Mouse (Mus musculus) lung, postnatal 14 days (tissue): ENCODE results near the gene B4galnt3.

Experiments used
- DNase-seq: peaks from one replicate; pipeline ENCODE4 v3.0.0; 2021

B4galnt3 gene

GRCm38 (mm10) chr6:120185012-120185730, 109.2 kb downstream of the B4galnt3 start:
- no peak for DNase-seq

- DNase-seq = no peak
Observed at GRCm38 (mm10) chr6:120183771-120184170, 110.6 kb downstream of the B4galnt3 start.

- DNase-seq = no peak
Observed at GRCm38 (mm10) chr6:120182160-120182559, 112.2 kb downstream of the B4galnt3 start.

DNA sequence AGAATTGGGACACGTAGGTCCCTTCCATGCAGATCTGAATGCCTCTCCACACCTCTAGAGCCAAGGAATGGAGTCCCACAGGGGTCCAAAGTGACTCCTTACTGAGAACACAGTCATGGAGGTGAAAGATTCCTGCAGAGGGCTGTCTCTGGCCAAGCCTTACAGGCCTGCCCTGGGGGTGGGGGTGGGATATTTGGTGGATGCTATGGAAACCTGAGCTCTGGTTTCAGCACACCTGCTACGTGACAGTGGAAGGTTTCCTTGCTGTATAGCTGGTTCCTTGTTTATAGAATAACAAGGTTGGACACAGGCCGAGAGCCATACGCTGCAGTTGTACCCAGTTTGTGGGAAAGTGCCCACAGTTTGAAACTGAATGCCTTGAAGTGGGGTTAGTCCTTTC, 113.9 kb downstream of the B4galnt3 start:
- no peak for DNase-seq

GRCm38 (mm10) chr6:120179756-120180206, 114.6 kb downstream of the B4galnt3 start:
- no peak for DNase-seq

DNA sequence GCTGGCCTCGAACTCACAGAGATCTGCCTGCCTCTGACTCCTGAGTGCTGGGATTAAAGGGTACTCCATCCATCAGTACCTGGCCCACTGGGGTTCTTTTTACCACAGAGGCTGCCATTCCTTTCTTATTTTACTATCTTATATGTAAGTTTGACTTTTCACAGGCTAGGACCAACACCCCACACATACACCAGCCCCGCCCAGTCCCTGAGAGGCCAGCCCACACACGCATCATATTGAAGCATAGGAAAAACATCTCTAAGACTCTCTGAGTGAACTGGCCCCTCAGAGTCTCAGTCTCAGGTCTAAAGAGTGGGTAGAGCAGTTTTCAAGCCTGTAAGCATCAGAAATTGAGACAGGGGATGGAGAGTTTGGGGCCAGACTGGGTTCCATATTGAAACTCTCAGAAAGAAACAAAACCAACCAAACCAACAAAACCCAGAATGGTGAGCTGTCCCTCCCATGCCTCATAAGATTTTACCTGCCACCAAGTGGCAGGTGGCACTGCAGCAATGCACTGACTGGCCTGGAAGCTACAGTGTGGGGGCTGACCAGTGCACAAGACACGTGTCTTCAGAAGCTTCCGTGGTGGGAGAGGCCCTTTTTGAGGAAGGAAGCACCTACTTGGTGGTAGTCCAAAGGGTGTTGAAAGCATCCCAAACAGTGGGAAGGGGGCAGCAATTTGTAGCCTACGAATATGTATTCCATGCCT, 115.2 kb downstream of the B4galnt3 start:
- no peak for DNase-seq

DNA sequence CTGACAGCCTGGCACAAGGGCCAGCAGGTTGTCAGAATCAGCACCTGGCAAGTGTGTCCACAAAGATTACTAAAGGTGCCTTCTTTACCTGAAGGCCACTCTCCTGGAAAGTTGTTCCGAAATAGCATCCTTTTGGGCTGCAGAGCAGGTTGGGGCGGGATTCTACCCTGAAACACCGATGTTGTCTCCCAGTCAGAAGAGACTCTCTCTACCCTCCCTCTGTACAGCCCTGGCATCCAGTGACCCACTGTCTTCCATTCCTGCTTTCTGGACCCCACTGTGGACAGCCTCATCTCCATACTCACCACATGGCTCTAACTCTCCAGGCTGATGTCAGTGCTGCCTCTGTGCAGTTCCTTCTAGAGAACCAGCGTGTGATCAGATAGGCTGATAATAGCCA, 118.7 kb downstream of the B4galnt3 start:
- no peak for DNase-seq

- DNase-seq = no peak
Observed at GRCm38 (mm10) chr6:120174602-120175115, 119.7 kb downstream of the B4galnt3 start.

DNA sequence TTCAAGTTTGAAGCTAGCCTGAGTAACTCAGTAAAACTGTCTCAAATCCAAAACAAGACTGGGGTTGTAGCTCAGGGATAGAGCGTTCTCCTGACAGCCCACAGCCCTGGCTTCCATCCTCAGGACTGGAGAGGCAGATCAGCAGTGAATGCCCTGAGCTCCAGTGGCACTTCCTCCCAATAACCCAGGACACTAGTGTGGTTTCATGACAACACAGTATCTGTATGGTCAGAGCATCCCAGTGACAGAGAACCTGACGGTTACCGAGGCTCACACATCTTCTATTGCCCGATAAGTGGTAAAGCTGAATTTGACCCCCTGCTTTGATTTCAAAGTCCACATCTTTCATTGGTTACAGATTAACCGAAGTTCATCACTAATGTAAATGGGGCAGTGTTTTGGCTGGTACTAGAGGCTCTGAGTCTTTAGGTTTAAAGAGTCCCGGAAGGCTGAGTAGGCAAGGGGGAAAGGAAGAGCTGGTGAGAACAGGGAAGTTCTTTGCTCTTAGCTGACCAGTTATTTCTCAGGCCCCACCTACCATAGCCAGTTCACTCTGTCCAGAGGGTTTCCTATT, 120.2 kb downstream of the B4galnt3 start:
- no peak for DNase-seq

DNA sequence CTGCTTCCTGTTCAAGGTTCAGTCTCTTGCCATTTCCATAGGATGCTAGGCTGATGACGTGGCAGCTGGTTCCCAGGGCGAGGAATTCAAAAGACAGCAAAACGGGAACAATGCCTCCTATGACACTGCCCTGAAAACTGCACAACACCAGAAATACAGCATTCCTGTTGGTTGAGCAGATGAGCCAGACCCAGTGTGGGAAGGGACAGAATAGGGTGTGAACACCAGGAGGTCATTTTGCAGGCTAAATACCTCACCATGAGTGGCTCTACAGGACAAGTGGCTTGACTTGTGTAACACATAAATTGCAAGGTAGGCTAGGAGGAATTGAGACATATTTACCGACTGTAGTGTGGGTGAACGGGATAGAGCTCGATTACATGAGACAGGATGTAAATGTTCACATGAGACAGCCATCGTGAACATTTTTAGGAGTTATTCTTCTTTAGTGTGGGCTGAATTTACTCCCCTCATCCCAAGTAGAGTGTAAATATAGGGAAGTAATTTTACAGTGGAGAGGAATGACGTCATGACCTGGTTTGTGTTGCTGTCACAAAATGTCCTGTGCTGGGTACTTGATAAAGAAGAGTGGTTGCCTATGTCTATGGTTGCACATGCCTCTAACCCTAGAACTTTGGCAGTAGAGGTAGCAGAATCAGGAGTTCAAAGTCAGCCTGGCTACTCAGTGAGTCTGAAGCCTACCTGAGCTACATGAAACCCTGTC, 121.9 kb downstream of the B4galnt3 start:
- DNase-seq = peak; percentile 46

DNA sequence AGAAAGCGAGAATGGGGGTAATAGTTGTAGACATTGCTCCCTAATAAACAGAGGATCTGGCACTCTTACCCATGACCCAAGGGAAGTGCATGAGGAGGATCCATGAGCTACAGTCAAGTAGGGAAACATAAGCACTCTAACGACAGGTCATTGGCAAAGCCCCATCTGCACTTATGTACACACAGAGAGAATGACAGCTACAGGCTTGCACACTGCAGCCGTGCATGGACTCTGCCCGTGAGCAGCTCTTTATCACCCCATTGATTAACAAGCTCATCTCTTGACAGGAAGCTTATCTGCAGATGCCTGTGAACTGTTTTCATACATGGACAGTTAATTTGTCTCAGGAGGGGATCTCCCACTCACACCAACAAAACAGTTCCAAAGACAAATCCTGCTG, 126.8 kb downstream of the B4galnt3 start:
- no peak for DNase-seq

- DNase-seq = no peak
Observed at GRCm38 (mm10) chr6:120164765-120165164, 129.6 kb downstream of the B4galnt3 start.

DNA sequence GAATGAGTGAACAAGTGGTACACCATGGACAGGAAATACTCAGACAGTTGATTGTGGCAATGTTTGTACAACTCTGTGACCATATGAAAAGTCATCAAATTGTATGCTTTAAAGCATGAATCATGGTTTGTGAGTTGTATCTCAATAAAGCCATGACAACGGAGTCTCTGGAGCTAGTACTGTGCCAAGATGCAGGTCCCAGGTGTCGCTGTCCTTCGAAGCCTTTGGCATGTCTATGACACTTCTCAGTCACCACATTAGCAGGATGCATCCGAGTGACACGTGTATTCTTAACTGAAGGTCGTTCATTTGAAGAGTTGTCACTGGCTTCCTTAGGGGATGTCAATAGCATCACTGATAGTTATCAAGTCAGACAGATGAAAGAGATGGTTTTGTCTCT, 131.4 kb downstream of the B4galnt3 start:
- DNase-seq = no peak

- peak; percentile 58 for DNase-seq
Observed at GRCm38 (mm10) chr6:120159133-120159901, 135.0 kb downstream of the B4galnt3 start.

DNA sequence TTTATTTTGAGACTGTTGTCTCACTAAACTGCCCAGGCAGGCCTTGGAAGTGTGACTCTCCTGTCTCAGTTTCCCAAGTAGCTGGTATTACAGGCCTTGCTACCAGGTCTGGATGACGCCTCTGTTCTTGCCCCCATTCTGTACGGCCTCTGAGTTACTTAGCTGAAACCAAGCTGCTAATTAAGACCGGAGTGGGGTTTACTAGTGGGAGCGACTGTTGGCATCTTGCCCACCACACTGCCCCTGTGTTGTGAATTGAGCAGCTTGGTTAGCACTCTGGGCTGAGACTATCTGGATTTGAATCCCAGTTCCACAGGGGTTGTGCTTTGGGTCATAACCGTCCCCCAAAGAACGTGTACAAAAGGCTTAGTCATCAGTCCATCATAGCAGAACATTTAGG, 136.9 kb downstream of the B4galnt3 start:
- DNase-seq = no peak

DNA sequence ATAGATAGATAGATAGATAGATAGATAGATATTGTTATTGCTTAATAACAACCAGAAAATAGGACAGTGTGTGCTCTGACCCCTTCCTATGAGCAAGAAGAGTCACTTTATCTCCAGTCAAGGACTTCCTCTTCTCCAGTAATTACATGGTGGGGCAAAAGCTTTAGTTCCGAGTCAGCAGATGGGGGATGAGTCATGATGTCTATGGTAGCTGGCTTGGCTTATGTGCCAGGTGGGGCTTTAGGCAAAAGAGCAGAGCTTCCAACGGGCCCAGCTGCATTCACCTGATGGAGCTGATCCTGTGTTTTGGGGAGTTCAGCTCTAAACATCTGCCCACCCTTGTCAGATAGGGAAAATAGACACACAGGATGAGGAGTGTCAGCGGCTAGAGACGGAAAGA, 138.8 kb downstream of the B4galnt3 start:
- DNase-seq = no peak

DNA sequence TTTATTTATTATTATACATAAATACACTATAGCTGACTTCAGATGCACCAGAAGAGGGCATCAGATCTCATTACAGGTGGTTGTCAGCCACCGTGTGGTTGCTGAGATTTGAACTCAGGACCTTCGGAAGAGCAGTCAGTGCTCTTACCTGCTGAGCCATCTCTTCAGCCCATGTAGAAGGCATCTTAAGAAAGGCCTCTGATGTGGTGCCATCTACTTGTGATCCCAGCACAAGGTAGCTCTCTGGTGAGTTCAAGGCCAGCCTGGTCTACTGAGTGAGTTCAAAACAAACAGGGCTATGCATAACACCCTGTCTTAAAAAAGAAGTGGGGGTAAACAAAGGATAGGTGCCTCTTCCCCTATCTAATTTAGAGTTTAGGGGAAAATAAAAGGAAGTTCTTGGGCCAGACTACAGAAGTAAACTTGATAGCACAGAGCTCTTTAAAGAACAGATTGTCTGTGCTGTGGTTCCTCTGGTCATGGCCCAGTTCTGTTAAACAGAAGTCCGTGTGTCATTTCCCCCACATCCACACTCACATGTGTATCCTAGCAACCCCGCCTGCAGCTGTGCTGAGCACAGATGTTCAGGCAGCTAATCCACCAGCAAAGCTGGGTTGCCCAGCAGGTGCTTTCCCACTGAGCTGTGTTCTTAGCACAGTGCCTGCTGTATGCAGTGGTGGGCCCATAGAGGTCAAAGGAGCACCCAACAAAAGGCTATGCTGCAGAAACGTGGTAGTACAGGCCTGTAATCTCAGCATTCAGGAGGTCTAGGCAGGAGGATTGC, 139.6 kb downstream of the B4galnt3 start:
- no peak for DNase-seq
